Mouse (Mus musculus): ENCODE data around the gene Tmem59l. TPM values are rescaled to one million over a fixed set of nuclear protein-coding genes. Genes with fewer than 3 reads are reported as not detected.

The Tmem59l gene
- polyA plus RNA-seq, 1 experiment: 64.8 TPM

GRCm38 (mm10) chr8:70456996-70457395 lies 30.2 kb downstream of the Tmem59l start:
- TF ChIP-seq CTCF (IDR thresholded peaks at IDR 0.05; ENCODE audit: borderline replicate concordance, extremely low read depth, insufficient read depth, insufficient read length) (no peak), POLR2A (IDR thresholded peaks at IDR 0.05; ENCODE audit: borderline replicate concordance, extremely low read depth, insufficient read depth, insufficient read length, poor library complexity, severe bottlenecking) (no peak)
- no peak for DNase-seq (ENCODE audit: low read depth)

- no peak for TF ChIP-seq POLR2A (IDR thresholded peaks at IDR 0.05; ENCODE audit: borderline replicate concordance, extremely low read depth, insufficient read depth, insufficient read length, poor library complexity, severe bottlenecking)
- no peak for TF ChIP-seq CTCF (IDR thresholded peaks at IDR 0.05; ENCODE audit: borderline replicate concordance, extremely low read depth, insufficient read depth, insufficient read length)
- no peak for DNase-seq (ENCODE audit: low read depth)
These were observed 33.3 kb downstream of the Tmem59l start for GRCm38 (mm10) chr8:70453852-70454251.

- no peak for TF ChIP-seq POLR2A (IDR thresholded peaks at IDR 0.05; ENCODE audit: borderline replicate concordance, extremely low read depth, insufficient read depth, insufficient read length, poor library complexity, severe bottlenecking)
- no peak for TF ChIP-seq CTCF (IDR thresholded peaks at IDR 0.05; ENCODE audit: borderline replicate concordance, extremely low read depth, insufficient read depth, insufficient read length)
- DNase-seq (ENCODE audit: low read depth): peak; percentile 6
These were observed 34.8 kb downstream of the Tmem59l start for GRCm38 (mm10) chr8:70452196-70452966.

GRCm38 (mm10) chr8:70447639-70448420 lies 39.3 kb downstream of the Tmem59l start:
- TF ChIP-seq CTCF (IDR thresholded peaks at IDR 0.05; ENCODE audit: borderline replicate concordance, extremely low read depth, insufficient read depth, insufficient read length): no peak
- TF ChIP-seq POLR2A (IDR thresholded peaks at IDR 0.05; ENCODE audit: borderline replicate concordance, extremely low read depth, insufficient read depth, insufficient read length, poor library complexity, severe bottlenecking): no peak
- DNase-seq (ENCODE audit: low read depth): peak; percentile 65

- DNase-seq (ENCODE audit: low read depth): no peak
- TF ChIP-seq POLR2A (IDR thresholded peaks at IDR 0.05; ENCODE audit: borderline replicate concordance, extremely low read depth, insufficient read depth, insufficient read length, poor library complexity, severe bottlenecking) (no peak), CTCF (IDR thresholded peaks at IDR 0.05; ENCODE audit: borderline replicate concordance, extremely low read depth, insufficient read depth, insufficient read length) (no peak)
These were observed 41.2 kb downstream of the Tmem59l start for GRCm38 (mm10) chr8:70445988-70446387.

- no peak for DNase-seq (ENCODE audit: low read depth)
- TF ChIP-seq CTCF (IDR thresholded peaks at IDR 0.05; ENCODE audit: borderline replicate concordance, extremely low read depth, insufficient read depth, insufficient read length) (no peak), POLR2A (IDR thresholded peaks at IDR 0.05; ENCODE audit: borderline replicate concordance, extremely low read depth, insufficient read depth, insufficient read length, poor library complexity, severe bottlenecking) (no peak)
These were observed 43.8 kb downstream of the Tmem59l start for GRCm38 (mm10) chr8:70443326-70443725.

GRCm38 (mm10) chr8:70441565-70441964 lies 45.6 kb downstream of the Tmem59l start:
- TF ChIP-seq POLR2A (IDR thresholded peaks at IDR 0.05; ENCODE audit: borderline replicate concordance, extremely low read depth, insufficient read depth, insufficient read length, poor library complexity, severe bottlenecking) (no peak), CTCF (IDR thresholded peaks at IDR 0.05; ENCODE audit: borderline replicate concordance, extremely low read depth, insufficient read depth, insufficient read length) (no peak)
- DNase-seq (ENCODE audit: low read depth): no peak

- no peak for TF ChIP-seq CTCF (IDR thresholded peaks at IDR 0.05; ENCODE audit: borderline replicate concordance, extremely low read depth, insufficient read depth, insufficient read length)
- TF ChIP-seq POLR2A (IDR thresholded peaks at IDR 0.05; ENCODE audit: borderline replicate concordance, extremely low read depth, insufficient read depth, insufficient read length, poor library complexity, severe bottlenecking): no peak
- DNase-seq (ENCODE audit: low read depth): no peak
These were observed 46.9 kb downstream of the Tmem59l start for GRCm38 (mm10) chr8:70440246-70440645.

GRCm38 (mm10) chr8:70439848-70440179 lies 47.3 kb downstream of the Tmem59l start:
- no peak for DNase-seq (ENCODE audit: low read depth)
- TF ChIP-seq POLR2A (IDR thresholded peaks at IDR 0.05; ENCODE audit: borderline replicate concordance, extremely low read depth, insufficient read depth, insufficient read length, poor library complexity, severe bottlenecking) (no peak), CTCF (IDR thresholded peaks at IDR 0.05; ENCODE audit: borderline replicate concordance, extremely low read depth, insufficient read depth, insufficient read length) (no peak)

- peak; percentile 98 for DNase-seq (ENCODE audit: low read depth)
These were observed 47.9 kb downstream of the Tmem59l start, which contains the start of gene Crtc1 for GRCm38 (mm10) chr8:70439055-70439847. Gene Crtc1 (minus strand): TSS chr8:70439579.

GRCm38 (mm10) chr8:70438423-70438822 lies 48.7 kb downstream of the Tmem59l start:
- TF ChIP-seq CTCF (IDR thresholded peaks at IDR 0.05; ENCODE audit: borderline replicate concordance, extremely low read depth, insufficient read depth, insufficient read length): no peak
- TF ChIP-seq POLR2A (IDR thresholded peaks at IDR 0.05; ENCODE audit: borderline replicate concordance, extremely low read depth, insufficient read depth, insufficient read length, poor library complexity, severe bottlenecking): no peak
- DNase-seq (ENCODE audit: low read depth): no peak

More at GRCm38 (mm10) chr8:70439055-70439847, 47.9 kb downstream of the Tmem59l start, which contains the start of gene Crtc1:
- TF ChIP-seq POLR2A (IDR thresholded peaks at IDR 0.05; ENCODE audit: borderline replicate concordance, extremely low read depth, insufficient read depth, insufficient read length, poor library complexity, severe bottlenecking) (peak; percentile 52; the same call in 1 of the 2 replicates), CTCF (IDR thresholded peaks at IDR 0.05; ENCODE audit: borderline replicate concordance, extremely low read depth, insufficient read depth, insufficient read length) (no peak)
